Mouse (Mus musculus) kidney, postnatal 10 days (tissue): ENCODE results near the gene Slc2a5.

ENCODE experiments used
- DNase-seq: peaks from one replicate; pipeline ENCODE4 v3.0.0; 2021; ENCODE audit warnings: mixed read lengths

Gene Slc2a5

DNA sequence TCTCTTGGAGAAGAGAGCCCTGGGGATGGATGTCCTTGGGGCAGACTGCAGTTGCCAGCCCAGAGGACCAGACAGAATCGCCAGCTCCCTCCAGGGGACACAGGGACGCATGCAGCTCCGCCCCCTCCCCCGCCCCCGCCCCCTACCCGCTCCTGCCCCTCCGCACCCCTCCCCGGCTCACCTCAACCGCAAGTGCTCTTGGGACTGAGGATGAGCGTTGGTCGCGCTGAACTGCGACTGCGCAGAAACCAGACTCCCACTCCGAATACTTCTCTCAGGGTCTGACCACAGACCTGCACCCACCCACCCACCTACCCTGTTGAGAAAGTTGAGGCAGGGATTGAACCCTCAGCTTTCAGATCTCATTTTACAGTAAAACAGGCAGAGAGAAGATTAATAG is at the start of gene Slc2a5:
Gene Slc2a5, plus strand, starts transcription at position 229 of the 400 bp plus-strand sequence.
- DNase-seq: no peak

DNA sequence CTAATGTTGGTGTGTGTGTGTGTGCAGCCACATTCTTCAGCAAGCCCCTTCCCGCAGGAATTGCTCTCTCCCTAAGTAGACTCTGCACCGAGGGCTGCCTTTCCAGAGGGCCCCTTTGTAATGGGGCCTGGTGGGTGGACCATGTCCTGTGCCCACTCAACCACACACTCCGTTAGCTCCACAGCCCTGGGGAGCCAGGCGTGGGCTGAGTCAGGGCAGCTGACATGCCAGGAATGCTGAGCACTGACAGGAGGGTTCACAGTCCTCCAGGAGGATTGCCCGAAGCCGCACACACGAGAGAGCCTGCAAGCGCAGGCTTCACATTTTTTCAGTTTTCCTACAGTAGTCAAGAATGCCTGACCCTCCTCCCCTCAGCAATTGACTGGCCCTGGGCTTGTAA is 48.9 kb upstream of the Slc2a5 start:
- peak; percentile 78 for DNase-seq

DNA sequence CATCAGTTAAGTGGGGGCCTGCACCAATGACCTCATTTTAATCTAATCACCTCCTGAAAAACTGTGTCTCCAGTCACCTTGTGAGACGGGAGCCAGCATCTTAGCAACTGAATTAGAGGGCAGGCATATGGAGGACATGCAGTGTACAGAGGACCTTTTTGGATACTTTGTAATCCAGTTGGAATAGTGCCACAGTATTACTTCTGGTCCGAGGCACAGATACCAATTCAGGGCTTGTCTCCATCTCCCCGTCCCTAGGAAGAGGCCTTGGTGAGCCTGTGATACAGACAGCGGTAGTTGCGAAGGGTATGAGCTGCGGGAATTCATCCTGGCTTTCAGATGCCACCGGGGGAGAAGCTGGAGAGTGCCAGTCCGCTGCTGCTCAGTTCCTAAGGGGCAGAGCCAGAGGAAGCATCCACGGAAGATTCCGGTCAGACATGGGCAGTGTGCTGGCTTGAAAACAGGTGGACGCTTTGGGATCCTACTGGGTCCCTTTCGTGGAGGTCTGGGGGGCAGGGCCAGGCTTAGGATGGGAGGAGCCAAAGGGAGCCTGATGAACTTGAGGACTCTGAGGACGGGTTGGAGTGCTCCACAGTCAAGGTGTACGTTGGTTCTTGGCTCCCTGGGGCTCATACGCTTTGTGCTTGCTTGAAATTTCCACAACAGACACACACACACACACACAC is 46.5 kb upstream of the Slc2a5 start:
- no peak for DNase-seq

DNA sequence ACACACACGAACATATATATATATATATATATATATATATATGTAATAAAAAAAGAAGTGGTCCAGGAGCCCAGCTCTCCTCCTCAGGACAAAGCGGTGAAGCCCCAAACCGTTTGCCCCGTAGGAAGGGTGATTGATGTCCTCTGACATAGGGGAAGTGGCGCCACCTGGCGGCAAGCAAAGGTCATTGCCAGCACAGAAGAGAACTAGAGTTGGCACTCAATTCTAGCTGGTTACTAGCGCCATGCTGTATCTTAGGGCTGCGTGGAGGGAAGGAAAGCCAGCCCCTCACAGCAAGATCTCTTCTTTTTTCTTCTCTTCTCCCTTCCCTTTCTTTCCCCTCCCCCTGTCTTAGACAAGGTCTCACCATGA is 46.0 kb upstream of the Slc2a5 start:
- peak; percentile 75 for DNase-seq

DNA sequence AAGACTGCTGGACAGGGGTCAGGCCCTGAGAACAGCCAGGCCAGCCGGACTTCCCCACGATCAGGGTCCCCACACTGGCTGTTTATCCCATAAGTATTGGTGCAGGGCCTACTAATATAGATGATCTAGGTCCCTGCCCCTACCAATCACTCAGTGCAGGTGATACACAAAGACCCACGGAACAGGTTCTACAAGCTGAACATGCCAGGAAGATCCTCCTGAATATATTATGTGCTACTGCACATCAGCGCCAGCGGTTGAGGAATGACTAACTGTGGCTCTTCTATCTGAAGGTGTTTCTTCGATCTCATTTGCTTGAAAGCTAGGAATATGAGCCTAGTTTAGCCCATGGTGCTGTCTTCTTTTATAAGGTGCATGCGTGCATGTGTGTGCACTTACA is 43.7 kb upstream of the Slc2a5 start:
- no peak for DNase-seq

DNA sequence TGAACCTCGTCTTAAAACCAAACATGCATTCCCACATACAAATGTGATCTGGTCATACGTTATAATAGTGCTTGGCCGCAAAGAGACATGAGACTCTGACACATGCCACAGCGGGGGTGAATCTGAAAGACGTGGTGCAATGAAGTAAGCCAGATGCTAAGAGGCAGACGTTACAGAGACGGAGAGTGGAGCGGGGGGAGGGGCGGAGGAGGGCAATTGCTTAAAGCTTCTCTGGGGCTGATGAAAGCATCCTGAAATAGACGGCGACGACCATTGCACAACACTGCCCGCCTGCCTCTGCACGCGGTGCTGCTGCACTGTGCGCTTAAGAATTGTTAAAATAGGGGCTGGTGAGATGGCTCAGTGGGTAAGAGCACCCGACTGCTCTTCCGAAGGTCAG is 42.9 kb upstream of the Slc2a5 start:
- no peak for DNase-seq

DNA sequence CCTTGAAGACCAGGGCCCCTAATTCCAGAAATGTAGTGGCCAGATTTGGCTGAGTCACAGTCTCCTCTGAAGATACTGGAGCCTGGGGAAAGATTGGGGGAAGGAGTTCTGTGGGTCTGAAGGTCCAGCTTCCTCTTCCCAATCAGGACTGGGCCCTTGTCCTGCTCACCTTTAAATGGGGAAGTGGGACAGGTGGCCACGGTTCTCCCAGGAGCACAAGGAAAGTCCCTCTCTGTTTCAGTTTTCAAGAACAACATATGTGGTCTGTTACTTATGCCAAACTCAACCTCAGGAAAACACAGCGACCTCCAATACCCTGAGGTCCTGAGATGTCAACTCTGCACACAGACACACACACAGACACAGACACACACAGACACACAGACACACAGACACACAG is 40.4 kb upstream of the Slc2a5 start:
- DNase-seq: no peak

DNA sequence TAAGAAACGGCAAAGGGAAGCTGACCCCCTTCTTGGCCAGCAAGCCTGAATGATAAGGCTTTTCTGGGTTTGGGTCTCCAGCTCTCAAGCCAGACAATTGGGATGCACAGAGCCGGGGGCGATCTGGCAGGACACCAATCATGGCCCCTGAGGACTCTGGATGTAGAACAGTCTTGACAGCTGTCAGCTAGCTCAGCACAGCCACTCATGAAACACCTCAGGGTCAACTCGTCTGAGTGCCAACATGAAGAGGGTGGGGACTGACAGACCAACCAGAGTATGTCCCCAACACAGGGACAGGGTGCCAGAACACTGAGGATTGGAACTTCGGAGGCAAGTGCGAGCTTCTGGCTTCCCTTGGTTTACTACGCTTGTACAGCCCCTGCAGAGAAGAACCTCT is 39.8 kb upstream of the Slc2a5 start:
- no peak for DNase-seq

DNA sequence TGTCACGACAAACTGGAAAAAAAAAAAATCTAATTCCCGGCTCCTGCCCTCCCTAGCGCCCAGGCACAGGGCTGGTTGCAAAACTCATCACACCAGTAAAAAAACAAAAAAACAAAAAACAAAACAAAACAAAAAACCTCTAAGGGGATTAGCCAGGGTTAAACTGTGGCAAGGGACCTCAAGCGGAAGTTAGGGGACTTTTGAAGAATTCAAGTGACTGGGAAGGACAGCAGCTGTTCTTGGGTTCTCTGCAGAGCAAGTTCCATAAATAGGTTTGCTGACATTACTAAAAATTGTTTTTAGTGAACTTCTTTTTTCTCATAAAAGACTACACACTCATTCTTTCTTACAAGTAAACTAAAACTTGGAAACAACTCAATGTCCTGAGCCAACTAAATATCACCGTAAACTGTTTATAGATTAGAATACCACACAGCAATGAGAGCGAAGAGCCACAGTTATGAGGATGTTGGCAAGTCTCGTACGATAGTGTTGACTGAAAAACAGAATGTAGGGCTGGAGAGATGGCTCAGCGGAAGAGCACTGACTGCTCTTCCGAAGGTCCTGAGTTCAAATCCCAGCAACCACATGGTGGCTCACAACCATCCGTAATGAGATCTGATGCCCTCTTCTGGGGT is 38.6 kb upstream of the Slc2a5 start:
- no peak for DNase-seq

DNA sequence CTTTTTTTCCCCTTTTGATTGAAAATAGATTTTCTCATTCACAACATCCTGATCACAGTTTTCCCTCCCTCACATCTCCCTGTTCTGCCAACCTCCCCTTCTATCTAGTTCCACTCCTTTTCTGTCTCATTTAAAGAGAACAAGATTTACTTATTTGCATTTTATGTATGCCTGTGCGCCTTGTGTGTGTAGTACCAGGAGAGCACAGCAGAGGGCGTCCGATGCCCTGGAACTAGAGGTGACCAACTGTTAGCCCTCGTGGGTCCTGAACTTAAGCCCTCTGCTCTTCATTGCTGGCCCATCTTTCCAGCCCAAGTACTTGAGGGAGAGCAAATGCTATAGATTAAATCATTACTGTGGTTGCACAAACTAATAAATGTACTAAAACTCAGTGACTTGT is 33.7 kb upstream of the Slc2a5 start:
- DNase-seq: no peak

DNA sequence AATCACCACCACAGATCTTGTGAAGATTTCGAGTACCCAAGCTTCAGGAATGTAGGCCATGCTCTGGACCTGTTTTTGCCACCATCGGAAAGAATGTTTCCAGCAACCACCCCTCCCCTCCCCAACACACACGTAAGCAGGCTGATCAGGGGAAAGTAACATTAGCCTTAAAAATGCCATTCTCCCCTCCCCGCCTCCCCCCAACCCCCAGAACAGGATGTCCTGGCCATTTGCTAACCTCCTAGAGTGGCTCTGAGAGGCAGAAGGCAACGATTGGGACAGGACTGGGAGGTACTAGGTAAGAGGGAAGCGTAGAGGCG is 32.3 kb upstream of the Slc2a5 start:
- no peak for DNase-seq

DNA sequence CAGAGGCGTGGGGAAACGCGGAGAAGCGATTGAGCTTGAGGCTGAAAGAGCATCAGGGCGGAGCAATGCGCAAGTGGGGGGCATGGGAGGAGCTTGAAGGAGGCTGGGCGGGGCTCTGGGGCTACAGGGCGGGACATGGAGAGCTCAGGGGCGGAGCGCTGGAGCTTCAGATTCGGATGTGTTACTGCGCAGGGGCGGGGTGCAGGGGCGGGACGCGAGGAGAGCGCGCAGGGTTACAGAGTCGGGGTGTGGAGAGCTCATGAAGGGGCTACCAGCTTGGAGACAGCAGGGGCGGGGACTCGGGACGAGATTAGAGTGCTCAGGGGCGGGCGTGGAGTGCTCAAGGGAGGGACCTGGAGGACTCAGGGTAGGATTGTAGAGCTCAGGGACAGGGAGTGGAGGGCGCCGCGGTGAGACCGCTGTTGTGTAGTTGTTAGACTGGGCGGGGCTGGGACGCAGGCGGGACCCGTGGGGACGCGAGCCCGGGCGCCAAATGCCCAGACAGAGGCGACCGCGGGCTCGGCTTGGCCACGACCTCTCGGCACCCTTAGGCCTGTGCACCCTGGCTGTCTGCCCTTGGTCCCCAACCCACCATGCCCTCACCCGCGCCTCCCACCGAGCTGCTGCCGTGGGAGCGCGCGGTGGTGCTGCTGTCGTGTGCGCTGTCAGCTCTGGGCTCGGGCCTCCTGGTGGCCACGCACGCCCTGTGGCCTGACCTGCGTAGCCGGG is 31.8 kb upstream of the Slc2a5 start, which contains the start of gene Gpr157:
Gene Gpr157, plus strand, starts transcription at position 205 of the 729 bp plus-strand sequence.
- peak; percentile 96 for DNase-seq

DNA sequence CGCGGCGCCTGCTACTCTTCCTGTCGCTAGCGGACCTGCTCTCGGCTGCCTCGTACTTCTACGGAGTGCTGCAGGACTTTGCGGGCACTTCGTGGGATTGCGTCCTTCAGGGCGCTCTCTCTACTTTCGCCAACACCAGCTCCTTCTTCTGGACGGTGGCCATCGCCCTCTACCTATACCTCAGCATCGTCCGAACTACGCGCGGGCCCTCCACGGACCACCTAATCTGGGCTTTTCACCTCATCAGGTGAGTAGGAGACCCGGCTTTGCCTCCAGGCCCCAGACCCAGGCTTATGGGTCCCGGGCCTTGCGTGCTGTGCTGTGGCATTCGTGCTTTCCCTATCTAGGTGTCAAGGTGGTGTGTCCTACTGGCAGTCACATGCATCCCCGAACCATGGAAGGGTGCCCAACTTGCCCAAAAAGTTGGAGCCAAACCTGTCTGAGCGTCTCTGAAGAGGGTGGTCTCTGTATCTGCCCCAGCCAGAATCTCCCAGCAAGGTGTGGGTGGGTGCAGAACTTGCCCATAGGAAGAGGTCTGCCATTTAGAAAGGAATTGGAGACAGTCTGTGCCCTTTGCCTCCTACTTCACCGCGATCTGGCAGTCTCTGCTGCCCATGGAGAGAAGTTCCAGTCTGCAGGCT is 31.1 kb upstream of the Slc2a5 start:
- DNase-seq: no peak

DNA sequence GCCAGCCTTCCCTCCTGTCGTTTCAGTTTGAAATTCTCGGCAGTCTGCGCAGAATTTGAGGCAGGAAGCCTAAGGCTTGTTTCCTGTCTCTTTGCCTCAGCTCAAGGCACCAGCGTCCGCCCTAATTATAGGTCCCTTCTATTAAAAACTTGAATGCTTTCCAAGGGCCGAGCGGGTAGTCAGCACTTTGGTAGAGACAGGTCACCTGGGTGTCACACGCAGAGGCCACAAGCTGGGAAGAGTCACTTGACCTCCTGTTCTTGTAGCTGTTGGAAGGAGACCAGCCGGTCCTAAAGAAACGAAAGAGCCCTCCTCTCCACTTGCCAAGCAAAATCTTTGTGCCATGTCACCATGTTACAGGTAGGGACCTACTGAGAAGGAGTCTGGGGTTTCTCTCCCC is 30.0 kb upstream of the Slc2a5 start:
- DNase-seq: no peak

DNA sequence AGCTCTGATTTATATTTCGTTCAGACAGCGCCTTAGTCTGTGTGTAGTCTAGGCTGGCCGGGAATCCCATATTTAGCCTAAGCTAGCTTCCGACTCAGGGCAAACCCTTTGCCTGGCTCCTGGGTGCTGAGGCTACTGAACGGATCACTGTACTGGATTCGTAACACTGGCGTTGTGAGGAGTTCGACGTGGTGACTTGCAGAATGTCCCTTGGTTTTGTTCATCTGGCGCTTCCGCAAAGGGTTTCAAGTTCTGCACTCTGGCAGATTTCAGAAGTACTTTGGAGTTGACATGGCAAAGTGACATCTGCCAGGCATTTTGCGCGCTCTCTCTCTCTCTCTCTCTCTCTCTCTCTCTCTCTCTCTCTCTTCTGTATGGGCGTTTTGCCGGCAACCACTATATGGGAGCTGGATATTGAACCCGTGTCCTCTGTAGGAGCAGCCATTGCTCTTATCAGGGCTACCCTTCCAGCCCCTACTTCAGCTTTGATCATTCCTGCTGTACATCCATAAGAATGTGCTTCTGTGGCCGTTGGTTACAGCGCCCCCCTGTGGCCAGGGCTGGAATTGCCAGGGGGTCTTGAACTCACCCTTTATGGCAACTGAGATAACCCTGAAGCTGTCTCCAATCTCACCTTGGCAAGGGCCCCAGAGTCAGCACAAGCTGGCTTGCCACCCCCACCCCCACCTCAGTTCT is 27.0 kb upstream of the Slc2a5 start:
- peak; percentile 47 for DNase-seq

DNA sequence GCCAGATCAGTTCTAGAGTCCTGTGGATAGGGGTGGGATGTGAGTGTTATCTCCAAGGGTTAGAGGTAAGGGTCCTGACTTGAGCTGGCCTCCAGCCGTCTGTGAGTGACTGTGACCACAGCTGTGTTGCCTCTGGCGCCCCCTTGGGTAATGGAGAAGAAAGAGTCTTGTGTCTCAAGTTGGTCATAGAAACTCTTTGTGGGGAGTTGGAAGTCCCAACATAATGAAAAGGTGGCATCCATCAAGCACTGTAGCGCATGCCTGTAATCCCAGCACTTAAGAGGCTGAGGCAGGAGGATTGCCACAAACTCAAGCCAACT is 26.5 kb upstream of the Slc2a5 start:
- no peak for DNase-seq

DNA sequence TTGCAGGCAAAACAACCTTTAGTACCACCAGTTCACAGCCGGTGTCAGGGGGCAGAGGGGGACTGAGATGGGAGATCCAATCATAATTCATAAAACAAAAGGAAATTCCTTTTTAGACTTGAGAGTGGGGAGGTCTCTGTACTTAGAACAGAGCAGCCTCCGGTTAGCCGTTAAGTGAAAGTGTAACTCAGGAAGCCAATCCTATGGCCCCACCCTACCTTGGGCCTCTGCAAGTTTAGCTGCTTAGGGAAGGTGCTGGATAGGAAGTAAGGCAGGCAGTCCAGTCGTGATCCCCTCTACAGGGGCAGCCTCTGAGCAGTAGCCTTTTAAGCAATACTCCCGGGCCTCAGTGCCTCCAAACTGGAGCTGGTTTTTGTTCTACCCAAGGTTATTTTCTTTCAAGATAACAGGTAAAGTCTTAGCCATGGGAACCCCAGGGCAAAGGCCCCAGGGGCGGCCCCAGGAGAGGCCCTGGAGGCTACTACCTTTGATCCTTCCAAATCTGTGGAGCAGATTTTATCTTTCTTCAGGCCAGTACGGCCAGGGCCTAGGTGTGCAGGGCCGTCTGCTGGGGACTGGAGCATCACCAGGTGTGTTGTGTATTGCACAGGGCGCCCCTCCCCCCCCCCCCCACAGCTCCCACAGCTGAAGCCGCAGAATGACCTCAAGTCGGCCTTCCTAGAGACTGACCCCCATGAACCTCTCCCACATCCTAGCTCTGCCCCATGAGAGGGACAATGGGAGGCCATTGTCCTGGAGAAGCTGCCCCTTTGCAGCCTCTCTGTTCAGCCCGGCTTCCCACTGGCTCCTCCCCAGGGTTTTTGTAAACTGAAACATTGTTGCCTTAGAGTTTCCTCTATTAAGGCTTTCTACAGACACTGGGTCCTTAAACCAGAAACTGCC is 25.3 kb upstream of the Slc2a5 start:
- no peak for DNase-seq

DNA sequence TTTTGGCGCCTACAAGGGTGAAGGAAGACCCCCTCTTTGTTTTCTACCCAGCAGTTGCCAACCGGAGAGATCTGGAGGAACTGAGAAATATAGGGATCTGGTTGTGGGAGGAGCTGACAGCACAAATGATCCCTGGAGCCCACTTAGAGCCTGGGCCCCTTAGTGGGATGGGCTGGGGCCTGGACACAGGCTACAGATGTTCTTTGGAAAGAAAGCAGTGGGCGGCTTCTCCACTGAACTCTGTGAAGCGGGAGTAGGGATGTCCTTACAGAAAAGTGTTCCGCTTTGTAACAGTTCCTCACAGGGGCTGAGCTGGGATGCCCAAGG is 24.7 kb upstream of the Slc2a5 start:
- no peak for DNase-seq

DNA sequence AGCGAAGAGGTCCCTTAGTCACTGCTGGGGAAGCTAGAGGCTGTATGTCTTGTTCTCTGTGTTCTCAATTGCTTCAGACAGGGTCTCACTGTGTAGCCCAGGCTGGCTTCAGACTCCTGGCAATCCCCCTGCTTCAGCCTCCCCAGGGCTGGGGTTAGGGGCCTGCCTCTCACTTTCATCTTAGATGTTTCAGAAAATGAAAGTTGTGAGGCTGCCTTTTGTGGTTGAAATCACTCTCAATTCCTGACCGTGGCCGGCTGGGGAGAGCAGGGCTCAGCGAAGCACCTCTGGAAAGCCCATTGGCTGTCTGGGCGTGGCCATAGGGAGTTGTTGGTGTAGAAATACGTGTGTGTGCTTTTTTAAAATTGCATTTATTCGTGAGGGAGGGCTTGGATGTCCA is 22.8 kb upstream of the Slc2a5 start:
- DNase-seq: no peak

DNA sequence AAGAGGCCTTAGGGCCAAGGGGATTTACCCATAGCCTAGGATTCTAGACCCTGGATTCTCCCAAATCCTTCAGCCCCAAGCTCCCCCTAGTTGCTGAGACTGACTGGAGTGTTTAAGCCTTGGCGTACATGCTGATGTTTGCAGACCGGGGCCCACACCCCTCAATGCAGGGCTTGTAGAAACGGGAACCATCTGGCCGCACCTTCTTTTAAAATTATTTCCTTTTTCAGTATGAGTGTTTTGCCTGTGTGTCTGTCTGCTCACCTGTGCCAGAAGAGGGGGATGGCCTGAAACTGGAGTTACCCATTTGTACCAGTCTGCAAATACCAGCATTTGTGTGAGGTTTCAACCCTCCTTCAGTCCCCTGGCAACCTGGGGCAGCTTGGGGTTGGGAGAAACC is 21.2 kb upstream of the Slc2a5 start:
- DNase-seq: no peak

DNA sequence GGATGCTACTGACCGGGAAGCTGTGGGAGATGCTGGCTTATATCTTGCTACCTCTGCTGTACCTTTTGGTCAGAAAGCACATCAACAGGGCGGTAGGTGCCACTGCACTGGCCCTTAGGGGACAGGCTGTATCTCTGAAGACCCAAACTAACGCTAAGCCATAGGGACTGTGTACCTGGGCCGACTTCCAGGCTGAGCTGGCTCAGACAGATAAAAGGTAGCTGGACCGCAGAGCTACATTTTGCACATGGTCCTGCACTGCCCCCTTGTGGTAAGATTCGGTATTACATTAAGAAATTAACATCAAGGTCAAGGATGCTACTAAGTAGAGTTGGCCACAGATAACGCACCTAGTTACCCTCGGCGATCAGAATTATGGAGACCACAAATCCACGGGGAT is 20.2 kb upstream of the Slc2a5 start:
- DNase-seq: peak; percentile 73

DNA sequence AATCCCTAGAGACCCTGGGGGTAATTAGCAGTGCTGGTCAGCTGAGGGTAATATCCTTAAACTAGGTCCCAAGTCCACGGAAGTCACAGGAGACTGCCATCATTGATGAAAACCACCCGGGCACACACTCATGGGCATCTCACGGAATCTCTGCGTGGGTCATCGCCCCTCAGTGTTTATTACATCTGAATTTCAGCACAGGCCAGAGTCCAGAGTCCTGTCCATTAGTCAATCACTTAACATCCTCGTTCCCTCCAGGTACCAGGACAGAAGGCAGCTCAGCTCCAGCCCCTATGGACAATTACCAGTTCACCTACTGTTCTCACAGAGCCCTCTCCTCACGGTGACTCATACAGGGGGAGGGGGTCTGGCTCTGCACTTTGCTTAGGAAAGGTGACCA is 16.3 kb upstream of the Slc2a5 start:
- DNase-seq: no peak

DNA sequence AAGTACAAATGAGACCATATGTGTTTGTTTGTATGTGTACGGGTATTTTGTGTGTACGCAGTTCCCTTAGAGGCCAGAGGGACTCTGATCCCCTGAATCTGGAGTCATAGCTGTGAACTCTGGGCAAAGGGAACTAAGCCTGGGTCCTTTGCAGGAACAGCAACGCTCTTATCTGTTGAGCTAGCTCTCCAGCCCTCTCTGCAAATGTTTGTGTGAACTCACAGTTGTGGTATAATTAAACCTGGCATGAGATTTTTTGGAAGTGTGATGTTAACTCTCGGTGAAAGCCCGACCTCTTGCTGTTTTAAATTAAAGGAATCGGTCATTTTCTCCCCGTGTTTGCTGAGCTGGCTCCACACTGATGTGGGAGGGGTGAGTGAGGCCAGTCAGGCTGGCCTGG is 13.4 kb upstream of the Slc2a5 start:
- DNase-seq: no peak
